Mouse (Mus musculus) C2C12 (cell line): Measurements from ENCODE around the gene H2-T3.

ENCODE experiments used
- CEBPB ChIP-seq: IDR thresholded peaks from one replicate; pipeline ENCODE4 v1.6.1; 2011; ENCODE audit warnings: low read depth, mild to moderate bottlenecking, control low read depth, moderate library complexity
- CTCF ChIP-seq: IDR thresholded peaks from one replicate; pipeline ENCODE4 v1.5.1; 2011; ENCODE audit not compliant: control insufficient read depth, insufficient read depth, insufficient read length

- TF ChIP-seq CTCF: no peak
- no peak for TF ChIP-seq CEBPB
Observed at GRCm38 (mm10) chr17:36192371-36192770, 2.3 kb upstream of the H2-T3 start.
